In the genomic region with DNA sequence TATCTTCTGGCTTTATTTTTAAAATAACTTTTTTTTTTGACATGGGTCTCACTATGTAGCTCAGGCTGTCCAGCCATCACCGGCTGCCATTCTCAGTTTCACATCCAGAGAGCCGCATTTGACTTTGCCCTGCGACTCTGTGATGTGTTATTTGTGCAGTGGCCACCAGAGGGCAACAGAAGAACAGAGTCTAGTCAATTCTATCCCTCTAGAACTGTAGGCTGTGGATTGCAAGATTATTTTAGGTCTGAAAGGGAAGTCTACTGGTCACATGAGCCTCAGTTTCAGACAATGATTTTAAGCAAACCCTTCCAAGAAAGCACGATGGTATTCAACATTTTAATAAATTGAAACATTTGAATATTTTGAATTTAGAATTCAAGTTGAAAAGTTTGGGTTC, we compare ENCODE assay signal across 8 mouse cellular contexts.
DNase-seq lines count a peak whose midpoint lies in the region; ATAC-seq and TF ChIP-seq lines count a peak whose summit lies in the region.

No protein-coding gene starts in this region.

- no peak for TF ChIP-seq POLR2A in heart, adult 2 months (IDR thresholded peaks at IDR 0.05; ENCODE audit: insufficient read depth, low read depth, low read length)

- H3K79me2 ChIP-seq in heart, adult 2 months (replicated peaks; ENCODE audit: control insufficient read depth, insufficient read depth, low read length), result no peaks in the 10 kb centered on the region

- peak; percentile 90 for TF ChIP-seq CTCF in heart, adult 2 months (IDR thresholded peaks at IDR 0.05)
- TF ChIP-seq CTCF in liver, embryonic 14.5 days (IDR thresholded peaks at IDR 0.05; ENCODE audit: low read depth), result peak; percentile 89

- peak; percentile 78 for DNase-seq in CD4-positive, CD25-positive, alpha-beta regulatory T cell, adult 2 months (ENCODE audit: low read depth, low spot score)
- peak; percentile 82 for DNase-seq in adrenal gland, postnatal 25 days
- DNase-seq in embryonic facial prominence, embryonic 10.5 days (ENCODE audit: low spot score), result peak; percentile 76
- peak; percentile 80 to 86 for DNase-seq in heart, adult 2 months
- peak; percentile 81 to 95 for DNase-seq in kidney, postnatal 25 days
- DNase-seq in liver, embryonic 14.5 days (ENCODE audit: low read depth in 3 of 3, low spot score in 3 of 3), result peak; percentile 18 to 64 (median 34)
- DNase-seq in telencephalon, adult 2 months (ENCODE audit: low read depth, low spot score), result peak; percentile 63

- no peak overlapping the region for H3K4me2 ChIP-seq in liver, embryonic 14.5 days (ENCODE audit: low read depth)
- H3K4me2 ChIP-seq in neural tube, embryonic 13.5 days, result no peak overlapping the region

- WGBS in embryonic facial prominence, embryonic 10.5 days, result 9% methylated on average over 4 of the region's 4 CpGs
- 2% methylated on average over 4 of the region's 4 CpGs for WGBS in heart, adult 2 months
- 4% methylated on average over 4 of the region's 4 CpGs for WGBS in liver, embryonic 14.5 days (ENCODE audit: insufficient replicate concordance)
- WGBS in neural tube, embryonic 13.5 days, result 6% methylated on average over 4 of the region's 4 CpGs

- peak; percentile 43; the same call in 1 of the 2 replicates for ATAC-seq in liver, embryonic 14.5 days (ENCODE audit: insufficient read depth)
- ATAC-seq in neural tube, embryonic 13.5 days (ENCODE audit: low read depth), result peak; percentile 67

- H3K9ac ChIP-seq in heart, adult 2 months (ENCODE audit: low read depth, low read length), result no peak overlapping the region
- H3K9ac ChIP-seq in liver, embryonic 14.5 days (replicated peaks), result no peak overlapping the region
- H3K9ac ChIP-seq in neural tube, embryonic 13.5 days, result no peak overlapping the region

- H3K36me3 ChIP-seq in embryonic facial prominence, embryonic 10.5 days (replicated peaks), result no peaks in the 10 kb centered on the region
- no peaks in the 10 kb centered on the region for H3K36me3 ChIP-seq in heart, adult 2 months (ENCODE audit: control insufficient read depth, insufficient read depth, low read length)
- no peaks in the 10 kb centered on the region for H3K36me3 ChIP-seq in liver, embryonic 14.5 days (replicated peaks; ENCODE audit: control insufficient read depth, insufficient read depth, low read depth)
- H3K36me3 ChIP-seq in neural tube, embryonic 13.5 days, result no peaks in the 10 kb centered on the region

- H3K27me3 ChIP-seq in embryonic facial prominence, embryonic 10.5 days (replicated peaks; ENCODE audit: low read depth, poor library complexity, severe bottlenecking), result 0 out of 2 replicates have a peak, but pooled peaks cover 3% of the 10 kb centered on the region
- H3K27me3 ChIP-seq in heart, adult 2 months (ENCODE audit: control insufficient read depth, insufficient read depth, low read length), result no peaks in the 10 kb centered on the region
- no peaks in the 10 kb centered on the region for H3K27me3 ChIP-seq in liver, embryonic 14.5 days (ENCODE audit: control insufficient read depth, insufficient read depth, low read length)
- no peaks in the 10 kb centered on the region for H3K27me3 ChIP-seq in neural tube, embryonic 13.5 days

- H3K9me3 ChIP-seq in embryonic facial prominence, embryonic 10.5 days, result no peaks in the 10 kb centered on the region
- H3K9me3 ChIP-seq in liver, embryonic 14.5 days (ENCODE audit: control insufficient read depth, low read length), result no peaks in the 10 kb centered on the region
- no peaks in the 10 kb centered on the region for H3K9me3 ChIP-seq in neural tube, embryonic 13.5 days

- no peak overlapping the region for H3K27ac ChIP-seq in embryonic facial prominence, embryonic 10.5 days (replicated peaks)
- no peak overlapping the region for H3K27ac ChIP-seq in heart, adult 2 months
- H3K27ac ChIP-seq in liver, embryonic 14.5 days, result no peak overlapping the region
- no peak overlapping the region for H3K27ac ChIP-seq in neural tube, embryonic 13.5 days (replicated peaks)

- TF ChIP-seq EP300 in heart, adult 2 months (IDR thresholded peaks at IDR 0.05; ENCODE audit: insufficient read depth, low read depth, low read length), result peak; percentile 84; the same call in 1 of the 2 replicates
- no peak for TF ChIP-seq EP300 in liver, embryonic 14.5 days (IDR thresholded peaks at IDR 0.05; ENCODE audit: low read depth)

- intact Hi-C loops in heart, adult 2 months (cut with DNase I), result loop anchor here (1.0 to 5.0 kb wide), 3 partner anchors 77 to 298 kb away; no protein-coding TSS in a partner anchor

- H3K4me1 ChIP-seq in embryonic facial prominence, embryonic 10.5 days, result no peaks in the 10 kb centered on the region
- H3K4me1 ChIP-seq in heart, adult 2 months (ENCODE audit: control insufficient read depth, insufficient read depth, low read length), result peaks cover 14% of the 10 kb centered on the region
- H3K4me1 ChIP-seq in liver, embryonic 14.5 days (replicated peaks; ENCODE audit: control insufficient read depth in 2 of 2, insufficient read depth in 2 of 2, low read length in 1 of 2), result no peaks in the 10 kb centered on the region
- no peaks in the 10 kb centered on the region for H3K4me1 ChIP-seq in neural tube, embryonic 13.5 days (replicated peaks)

- H3K4me3 ChIP-seq in embryonic facial prominence, embryonic 10.5 days, result no peak overlapping the region
- H3K4me3 ChIP-seq in heart, adult 2 months, result no peak overlapping the region
- H3K4me3 ChIP-seq in liver, embryonic 14.5 days (ENCODE audit: insufficient read depth in 1 of 2, low read depth in 2 of 2, low read length in 2 of 2), result no peak overlapping the region
- H3K4me3 ChIP-seq in neural tube, embryonic 13.5 days, result no peak overlapping the region

Comparison
In these comparisons a context has a peak if more than half of its experiments do, and no peak if none do; other contexts are left out.
1. DNase-seq: peak in every context shown above with its lines; median percentile 88 in kidney, postnatal 25 days; 83 in heart, adult 2 months; 82 in adrenal gland, postnatal 25 days; 78 in CD4-positive, CD25-positive, alpha-beta regulatory T cell, adult 2 months; 76 in embryonic facial prominence, embryonic 10.5 days; 63 in telencephalon, adult 2 months; 34 in liver, embryonic 14.5 days.